Mouse (Mus musculus) heart, embryonic 16.5 days (tissue): ENCODE data around the gene Smarcd2. TPM values are rescaled to one million over a fixed set of nuclear protein-coding genes. Genes with fewer than 3 reads are reported as not detected.

Experiments used
- ATAC-seq: fragments of 200-750 bp; cut with Nextera tagmentation; replicated peaks from 2 replicates; pipeline ENCODE4 v1.8.0; 2017; ENCODE audit warnings: moderate number of reproducible peaks; ENCODE audit not compliant: insufficient read depth, low FRiP score; ENCODE audit errors: extremely low read depth
- H3K27ac ChIP-seq: fragments of 300-500 bp; sonication (generic); 2 replicates; pipeline ENCODE4 v1.5.1; 2014; ENCODE audit warnings: mild to moderate bottlenecking, low read length, control low read depth, moderate library complexity
- H3K27me3 ChIP-seq: fragments of 300-500 bp; sonication (generic); 2 replicates; pipeline ENCODE4 v1.6.1; 2014; ENCODE audit warnings: low read length, mixed read lengths; ENCODE audit not compliant: control insufficient read depth, insufficient read depth
- H3K36me3 ChIP-seq: fragments of 300-500 bp; sonication (generic); 2 replicates; pipeline ENCODE4 v1.6.1; 2014; ENCODE audit not compliant: control insufficient read depth, insufficient read depth
- H3K4me1 ChIP-seq: fragments of 300-500 bp; sonication (generic); 2 replicates; pipeline ENCODE4 v1.6.1; 2014; ENCODE audit warnings: low read length, mixed read lengths; ENCODE audit not compliant: control insufficient read depth, insufficient read depth
- H3K4me2 ChIP-seq: fragments of 300-500 bp; sonication (generic); 2 replicates; pipeline ENCODE4 v1.6.1; 2014; ENCODE audit warnings: low read depth, mild to moderate bottlenecking, control low read depth, low read length
- H3K4me3 ChIP-seq: fragments of 300-500 bp; sonication (generic); 2 replicates; pipeline ENCODE4 v1.5.1; 2014; ENCODE audit warnings: mild to moderate bottlenecking, control low read depth, low read length
- H3K9ac ChIP-seq: fragments of 300-500 bp; sonication (generic); 2 replicates; pipeline ENCODE4 v1.6.1; 2014; ENCODE audit warnings: low read length, control low read depth
- H3K9me3 ChIP-seq: fragments of 300-500 bp; sonication (generic); replicated peaks from 2 replicates; pipeline ENCODE4 v1.6.1; 2016; ENCODE audit warnings: low read length; ENCODE audit not compliant: control insufficient read depth
- WGBS: fragments of 180-500 bp; shearing (Covaris S2); extraction: QIAGEN DNeasy Blood & Tissue Kit; methylation state at CpG from one replicate; pipeline ENCODE4 v1.1.7; 2014; 5-methylcytosine and 5-hydroxymethylcytosine counted together
- polyA plus RNA-seq: library from polyadenylated mRNA; unstranded; fragments of >200 nt; fragmentation: Nextera tagmentation; extraction: Ambion mirVana; gene quantifications from 2 replicates; pipeline ENCODE4 v1.2.1, GENCODE M21; 2015

The Smarcd2 gene
- polyA plus RNA-seq, 1 experiment from 2014 or later: 27.1 TPM

- Histone ChIP-seq H3K4me2 (no peak overlapping the region), H3K9ac (no peak overlapping the region), H3K9me3 (no peaks in the 10 kb centered on the region), H3K27ac (no peak overlapping the region), H3K27me3 (no peaks in the 10 kb centered on the region), H3K36me3 (no peaks in the 10 kb centered on the region), H3K4me1 (peaks cover 5% of the 10 kb centered on the region; the same call in 1 of the 2 replicates), H3K4me3 (no peak overlapping the region)
- WGBS: 73% methylated on average over 7 of the region's 7 CpGs
- ATAC-seq: no peak
Measured at GRCm38 (mm10) chr11:106286206-106286605, 13.4 kb upstream of the Smarcd2 start.

- H3K4me1 ChIP-seq: peaks cover under 1% of the 10 kb centered on the region; the same call in 1 of the 2 replicates
- no peaks in the 10 kb centered on the region for H3K9me3 ChIP-seq
- no peak for ATAC-seq
- WGBS: 58% methylated on average over 8 of the region's 8 CpGs
- H3K27ac ChIP-seq: no peak overlapping the region
- H3K4me2 ChIP-seq: no peak overlapping the region
- no peak overlapping the region for H3K9ac ChIP-seq
- H3K36me3 ChIP-seq: no peaks in the 10 kb centered on the region
- no peak overlapping the region for H3K4me3 ChIP-seq
- no peaks in the 10 kb centered on the region for H3K27me3 ChIP-seq
Measured at GRCm38 (mm10) chr11:106284126-106284525, 11.4 kb upstream of the Smarcd2 start.

GRCm38 (mm10) chr11:106283371-106283770 is 10.6 kb upstream of the Smarcd2 start:
- 78% methylated on average over 4 of the region's 4 CpGs for WGBS
- H3K27me3 ChIP-seq: no peaks in the 10 kb centered on the region
- no peak for ATAC-seq
- H3K4me2 ChIP-seq: no peak overlapping the region
- H3K9ac ChIP-seq: no peak overlapping the region
- H3K36me3 ChIP-seq: no peaks in the 10 kb centered on the region
- no peaks in the 10 kb centered on the region for H3K4me1 ChIP-seq
- no peak overlapping the region for H3K4me3 ChIP-seq
- no peaks in the 10 kb centered on the region for H3K9me3 ChIP-seq
- no peak overlapping the region for H3K27ac ChIP-seq

DNA sequence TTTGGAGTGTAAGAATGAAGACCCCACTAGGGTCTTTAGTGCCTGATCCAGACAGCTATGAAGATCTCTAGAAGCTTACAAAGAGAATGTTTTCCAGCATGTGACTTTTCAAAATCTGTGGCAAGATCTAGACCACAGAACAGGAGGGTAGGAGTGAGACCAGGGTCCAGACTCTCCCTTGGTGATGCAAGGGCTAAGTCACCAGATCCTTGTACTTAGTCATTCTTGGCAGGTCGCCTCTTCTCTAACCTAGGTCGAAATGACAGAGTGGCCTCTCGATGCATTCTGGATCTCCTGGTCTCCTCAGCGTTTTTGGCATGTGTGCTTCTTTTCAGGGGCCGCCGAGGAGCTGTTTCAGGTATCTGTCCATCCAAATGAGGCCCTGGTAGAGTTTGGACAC is 9.7 kb upstream of the Smarcd2 start:
- Histone ChIP-seq H3K4me1 (no peaks in the 10 kb centered on the region), H3K9me3 (no peaks in the 10 kb centered on the region), H3K9ac (no peak overlapping the region), H3K4me2 (no peak overlapping the region), H3K4me3 (no peak overlapping the region), H3K36me3 (no peaks in the 10 kb centered on the region), H3K27ac (no peak overlapping the region), H3K27me3 (no peaks in the 10 kb centered on the region)
- no peak for ATAC-seq
- WGBS: 71% methylated on average over 6 of the region's 6 CpGs

DNA sequence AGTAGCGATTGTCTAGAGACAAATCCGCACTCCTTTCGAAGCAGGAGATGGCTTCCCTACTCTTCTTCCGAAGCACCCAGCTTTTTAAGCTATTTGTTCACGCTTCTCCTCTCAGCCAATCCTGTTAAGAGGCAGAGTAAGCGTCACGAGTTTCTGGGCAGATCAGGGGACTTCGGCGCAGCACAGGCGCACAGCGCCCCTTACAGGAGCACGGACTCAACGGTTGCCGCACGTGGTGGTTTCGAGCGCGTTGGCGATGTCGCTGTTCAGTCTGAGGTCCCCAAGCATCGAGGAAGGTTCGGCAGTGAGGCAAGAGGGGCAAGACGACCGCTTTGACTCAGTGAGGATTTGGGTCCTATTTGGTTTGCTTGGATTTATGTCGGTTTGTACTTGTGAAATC is 3.7 kb upstream of the Smarcd2 start, which contains the start of gene Tcam1:
Gene Tcam1 (plus strand): TSS at position 219 of the 400 bp plus-strand sequence.
- Histone ChIP-seq H3K4me3 (peak within 1 kb of the TSS; percentile 20), H3K4me1 (peaks cover 12% of the 10 kb centered on the region), H3K9ac (peak within 1 kb of the TSS; percentile 40; the same call in 1 of the 2 replicates), H3K4me2 (peak within 1 kb of the TSS; percentile 62), H3K27me3 (no peaks in the 10 kb centered on the region), H3K27ac (no peak within 1 kb of the TSS), H3K36me3 (no peaks in the 10 kb centered on the region), H3K9me3 (no peaks in the 10 kb centered on the region)
- no peak for ATAC-seq
- WGBS: 5% methylated on average over 25 of the region's 25 CpGs

GRCm38 (mm10) chr11:106274971-106275411 is 2.2 kb upstream of the Smarcd2 start:
- H3K36me3 ChIP-seq: no peaks in the 10 kb centered on the region
- H3K9ac ChIP-seq: no peak overlapping the region
- H3K9me3 ChIP-seq: no peaks in the 10 kb centered on the region
- peaks cover 20% of the 10 kb centered on the region for H3K4me1 ChIP-seq
- no peak for ATAC-seq
- H3K4me3 ChIP-seq: no peak overlapping the region
- H3K4me2 ChIP-seq: no peak overlapping the region
- WGBS: 65% methylated on average over 7 of the region's 7 CpGs
- H3K27ac ChIP-seq: peak overlapping the region; percentile 5; the same call in 1 of the 2 replicates
- H3K27me3 ChIP-seq: no peaks in the 10 kb centered on the region

DNA sequence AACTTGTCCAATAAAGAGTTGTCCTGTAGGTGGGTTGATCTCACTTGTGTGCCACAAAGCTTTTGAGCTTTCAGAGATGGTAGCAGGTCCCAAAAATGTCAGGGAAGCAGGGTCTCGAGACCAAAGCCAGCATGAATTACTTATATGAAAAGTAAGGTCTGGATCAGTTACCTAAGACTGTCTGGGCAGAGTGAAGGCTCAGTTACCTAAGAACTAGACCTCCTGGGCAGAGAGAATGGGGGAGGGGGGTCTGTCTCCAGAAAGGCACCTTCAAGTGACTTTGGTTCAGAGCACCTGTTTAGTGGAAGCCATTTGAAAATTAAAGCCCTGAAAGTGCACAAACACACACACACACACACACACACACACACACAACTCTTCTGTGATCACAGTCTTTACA is 1.6 kb upstream of the Smarcd2 start:
- H3K27me3 ChIP-seq: no peaks in the 10 kb centered on the region
- no peak overlapping the region for H3K4me2 ChIP-seq
- no peaks in the 10 kb centered on the region for H3K9me3 ChIP-seq
- ATAC-seq: no peak
- no peak overlapping the region for H3K9ac ChIP-seq
- 85% methylated on average over 1 of the region's 1 CpGs for WGBS
- H3K4me1 ChIP-seq: peaks cover 20% of the 10 kb centered on the region
- peak overlapping the region; percentile 7; the same call in 1 of the 2 replicates for H3K27ac ChIP-seq
- H3K36me3 ChIP-seq: no peaks in the 10 kb centered on the region
- no peak overlapping the region for H3K4me3 ChIP-seq

- Histone ChIP-seq H3K27me3 (no peaks in the 10 kb centered on the region), H3K9me3 (no peaks in the 10 kb centered on the region), H3K36me3 (no peaks in the 10 kb centered on the region), H3K4me2 (peak overlapping the region; percentile 85; the same call in 1 of the 2 replicates), H3K27ac (peak overlapping the region; percentile 7; the same call in 1 of the 2 replicates), H3K4me3 (no peak overlapping the region), H3K9ac (no peak overlapping the region), H3K4me1 (peaks cover 25% of the 10 kb centered on the region)
- no peak for ATAC-seq
- 95% methylated on average over 6 of the region's 6 CpGs for WGBS
Measured at GRCm38 (mm10) chr11:106273811-106274210, 1.0 kb upstream of the Smarcd2 start.

DNA sequence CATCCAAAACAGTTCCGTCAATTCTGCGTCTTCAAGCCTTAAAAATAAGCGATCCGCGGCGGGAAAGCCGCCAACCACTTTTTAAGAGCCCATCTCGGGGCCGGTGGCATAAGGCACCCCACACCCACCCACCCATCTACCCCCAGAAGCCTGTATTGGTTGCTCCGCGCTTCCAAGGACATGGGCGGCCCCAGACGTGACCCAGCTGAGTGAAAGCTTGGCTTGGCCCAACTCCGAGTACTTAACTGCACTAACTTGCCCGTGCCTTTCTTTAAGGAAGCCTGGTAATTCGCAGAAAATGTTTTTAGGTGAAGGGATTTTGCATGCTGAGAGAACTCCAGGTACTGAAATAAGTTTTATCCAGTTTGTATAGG is 526 bp upstream of the Smarcd2 start:
- no peaks in the 10 kb centered on the region for H3K9me3 ChIP-seq
- H3K27ac ChIP-seq: peak overlapping the region; percentile 86
- H3K4me3 ChIP-seq: peak overlapping the region; percentile 98
- 14% methylated on average over 16 of the region's 16 CpGs for WGBS
- peak overlapping the region; percentile 85 for H3K4me2 ChIP-seq
- no peaks in the 10 kb centered on the region for H3K36me3 ChIP-seq
- no peaks in the 10 kb centered on the region for H3K27me3 ChIP-seq
- peak; percentile 6; the same call in 1 of the 2 replicates for ATAC-seq
- peak overlapping the region; percentile 75 for H3K9ac ChIP-seq
- peaks cover 30% of the 10 kb centered on the region for H3K4me1 ChIP-seq
